Mouse (Mus musculus): ENCODE results near the gene Ptpre.

GRCm38 (mm10) chr7:135605002-135605803 lies 67.9 kb downstream of the Ptpre start:
- TF ChIP-seq CTCF (IDR thresholded peaks at IDR 0.05; ENCODE audit: low read depth) (no peak), EP300 (optimal IDR thresholded peaks at IDR 0.05) (no peak)

Data from stomach, postnatal 0 days (tissue).